Mouse (Mus musculus) G1E (cell line): Measurements from ENCODE around the gene Ccdc38. TPM values are rescaled to one million over a fixed set of nuclear protein-coding genes. Genes with fewer than 3 reads are reported as not detected.

Experiments used
- ATAC-seq: 2 replicates; pipeline ENCODE4 v1.8.0; 2016; ENCODE audit warnings: mild to moderate bottlenecking; ENCODE audit not compliant: insufficient number of reproducible peaks, poor library complexity, low FRiP score, severe bottlenecking; ENCODE audit errors: extremely low read depth
- DNase-seq: peaks from one replicate; pipeline ENCODE4 v3.0.0; 2012; ENCODE audit warnings: low spot score
- H3K27me3 ChIP-seq: 2 replicates; pipeline ENCODE4 v1.6.1; 2012; ENCODE audit warnings: mild to moderate bottlenecking, low read length, inconsistent platforms; ENCODE audit not compliant: insufficient read depth
- H3K36me3 ChIP-seq: replicated peaks from 2 replicates; pipeline ENCODE3; 2012; ENCODE audit warnings: mild to moderate bottlenecking, inconsistent platforms
- H3K4me1 ChIP-seq: 2 replicates; pipeline ENCODE4 v1.6.1; 2012; ENCODE audit warnings: low read depth, low read length, inconsistent platforms, mixed read lengths; ENCODE audit not compliant: insufficient read depth
- H3K4me3 ChIP-seq: 2 replicates; pipeline ENCODE4 v1.5.1; 2012; ENCODE audit warnings: low read depth, mild to moderate bottlenecking, inconsistent platforms, low read length, moderate library complexity, mixed read lengths
- H3K9me3 ChIP-seq: replicated peaks from 2 replicates; pipeline ENCODE4 v1.6.1; 2012; ENCODE audit warnings: inconsistent platforms
- CTCF ChIP-seq: IDR thresholded peaks from 2 replicates; pipeline ENCODE4 v1.5.1; 2012; ENCODE audit warnings: low read depth, low read length, inconsistent platforms, mixed read lengths
- GATA1 ChIP-seq: IDR thresholded peaks from 2 replicates; pipeline ENCODE4 v1.6.1; 2012; ENCODE audit warnings: borderline replicate concordance, low read length, inconsistent platforms, mixed read lengths
- GATA2 ChIP-seq: IDR thresholded peaks from 2 replicates; pipeline ENCODE4 v1.6.1; 2012; ENCODE audit warnings: low read depth, low read length, inconsistent platforms, borderline replicate concordance
- POLR2AphosphoS5 ChIP-seq: IDR thresholded peaks from 2 replicates; pipeline ENCODE4 v1.6.1; 2012; ENCODE audit warnings: low read depth, low read length, inconsistent platforms; ENCODE audit not compliant: insufficient replicate concordance
- TAL1 ChIP-seq: conservative IDR thresholded peaks from 2 replicates; pipeline ENCODE4 v1.6.1; 2012; ENCODE audit warnings: low read depth, low read length, inconsistent platforms, mixed read lengths
- polyA plus RNA-seq: library from polyadenylated mRNA; stranded (reverse); fragments of >175 nt; gene quantifications from 2 replicates; pipeline ENCODE4 v1.2.3, GENCODE M21; 2012
- total RNA-seq, 2 experiments: library from RNA; stranded (forward) in 1 of 2; stranded (reverse) in 1 of 2; fragments of 200-1000 nt in 1 of 2; fragments of >200 nt in 1 of 2; fragmentation: Nextera tagmentation in 1 of 2; gene quantifications; 2 replicates each; pipeline ENCODE4 v1.2.3; 2014 to 2017

Gene Ccdc38
- total and polyA plus RNA-seq, 3 experiments: 0.11 TPM; not detected in 2

DNA sequence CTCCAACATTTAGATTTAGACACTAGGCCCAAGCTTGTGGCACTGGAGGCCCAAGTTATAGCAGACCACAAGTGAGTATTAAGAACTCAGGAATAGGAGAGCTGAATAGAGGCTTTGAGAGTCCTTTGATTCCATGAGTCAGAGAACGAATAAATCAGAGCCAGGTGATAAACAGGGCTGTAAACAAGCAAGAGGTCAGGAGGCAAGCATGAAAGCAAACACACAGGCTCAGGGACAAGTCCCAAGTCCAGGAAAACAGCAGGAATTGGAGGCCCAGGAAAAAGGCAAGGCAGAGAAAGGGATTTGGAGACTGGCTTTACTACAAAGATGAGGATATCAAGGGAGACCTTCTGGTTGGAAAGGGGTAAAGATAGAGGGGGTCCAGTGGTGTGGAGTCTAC is 15.1 kb upstream of the Ccdc38 start:
- no peaks in the 10 kb centered on the region; the same call in 1 of the 2 replicates for H3K9me3 ChIP-seq
- H3K27me3 ChIP-seq: peaks cover 13% of the 10 kb centered on the region
- H3K36me3 ChIP-seq: no peaks in the 10 kb centered on the region
- no peak overlapping the region for H3K4me3 ChIP-seq
- H3K4me1 ChIP-seq: no peaks in the 10 kb centered on the region
- ATAC-seq (no peak), DNase-seq (no peak)
- TF ChIP-seq CTCF: no peak
- no peak for TF ChIP-seq TAL1
- no peak for TF ChIP-seq POLR2AphosphoS5
- no peak for TF ChIP-seq GATA1
- TF ChIP-seq GATA2: no peak

DNA sequence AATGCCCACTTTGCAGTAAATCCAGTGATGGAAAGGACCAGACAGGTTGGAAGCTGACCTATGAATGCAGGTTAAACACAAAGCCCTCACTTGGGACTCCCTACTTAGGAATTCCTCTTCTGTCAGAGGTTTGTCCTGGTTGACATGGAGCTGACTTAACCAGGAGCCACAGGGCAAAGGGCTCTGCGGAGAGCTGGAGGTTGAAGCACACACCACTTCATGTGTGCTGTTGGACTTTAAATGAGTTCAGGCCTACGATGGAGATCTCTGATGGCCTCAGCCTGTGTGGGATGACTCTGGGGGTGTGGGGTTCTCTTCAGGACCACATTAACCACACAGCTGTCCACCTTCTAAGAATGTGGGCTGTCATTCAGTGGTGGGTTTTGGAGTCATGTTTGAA is 2.1 kb upstream of the Ccdc38 start:
- H3K27me3 ChIP-seq: peaks cover 19% of the 10 kb centered on the region
- no peak for TF ChIP-seq GATA1
- TF ChIP-seq POLR2AphosphoS5: no peak
- TF ChIP-seq TAL1: no peak
- TF ChIP-seq CTCF: no peak
- TF ChIP-seq GATA2: no peak
- no peak for DNase-seq
- no peaks in the 10 kb centered on the region for H3K9me3 ChIP-seq
- H3K4me1 ChIP-seq: peaks cover 6% of the 10 kb centered on the region; the same call in 1 of the 2 replicates
- no peaks in the 10 kb centered on the region for H3K36me3 ChIP-seq
- ATAC-seq: no peak
- H3K4me3 ChIP-seq: no peak overlapping the region

DNA sequence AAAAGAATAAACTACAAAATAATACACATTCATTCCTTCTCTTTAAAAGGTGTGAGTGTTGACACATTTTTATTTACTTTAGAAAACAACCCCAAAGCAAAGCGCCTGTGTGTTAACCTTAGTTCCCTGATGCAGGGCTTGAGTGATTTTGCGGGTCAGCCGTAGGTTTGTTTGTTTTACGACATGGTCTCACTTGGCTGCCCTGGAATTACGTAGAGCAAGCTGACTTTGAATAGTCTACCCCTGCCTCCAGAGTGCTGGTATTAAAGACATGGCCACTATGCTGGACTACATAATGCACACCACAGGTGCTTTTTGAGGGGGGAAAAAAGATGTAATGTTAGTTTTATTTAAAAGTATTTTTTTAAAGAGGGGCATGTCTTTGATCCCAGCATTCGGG is 1.6 kb upstream of the Ccdc38 start:
- ATAC-seq (no peak), DNase-seq (no peak)
- peaks cover 19% of the 10 kb centered on the region for H3K27me3 ChIP-seq
- no peaks in the 10 kb centered on the region for H3K9me3 ChIP-seq
- TF ChIP-seq CTCF: no peak
- TF ChIP-seq TAL1: no peak
- no peak for TF ChIP-seq GATA1
- TF ChIP-seq POLR2AphosphoS5: no peak
- H3K4me1 ChIP-seq: peaks cover 6% of the 10 kb centered on the region; the same call in 1 of the 2 replicates
- H3K36me3 ChIP-seq: no peaks in the 10 kb centered on the region
- H3K4me3 ChIP-seq: no peak overlapping the region

DNA sequence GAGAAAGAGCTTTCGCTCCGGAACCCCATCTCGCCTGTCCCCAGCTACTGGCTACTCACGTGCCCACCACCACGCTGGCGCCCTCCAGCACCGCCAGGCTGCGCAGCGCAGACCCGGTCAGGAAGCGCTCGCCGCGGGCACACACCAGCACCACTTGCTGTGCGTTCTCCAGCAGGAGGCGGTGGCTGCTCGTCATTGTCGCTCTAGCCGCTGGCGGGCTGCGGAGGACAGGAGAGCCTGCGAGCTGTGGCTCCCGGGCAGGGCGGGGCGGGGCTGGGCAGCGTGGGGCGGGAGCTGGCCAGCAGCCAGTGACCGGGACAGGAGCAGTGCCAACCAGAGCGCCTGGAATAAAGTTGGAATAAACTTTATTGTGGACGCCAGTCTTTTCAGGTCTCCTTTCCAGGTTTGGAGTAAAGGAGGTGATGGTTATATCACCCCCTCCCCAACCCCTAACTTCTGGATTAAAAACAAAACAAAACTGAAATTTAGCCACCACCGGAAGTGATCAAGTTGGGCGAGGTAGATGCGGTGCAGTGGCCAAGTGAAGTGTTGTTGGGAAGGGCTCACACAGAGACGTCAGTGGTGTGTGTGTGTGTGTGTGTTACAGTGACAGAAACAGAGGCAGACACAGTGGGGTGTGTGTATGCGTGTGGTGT is 529 bp upstream of the Ccdc38 start, which contains the start of gene Amdhd1:
TSS of gene Amdhd1 (minus strand) at position 259 of the 656 bp plus-strand sequence.
- H3K9me3 ChIP-seq: no peaks in the 10 kb centered on the region
- no peaks in the 10 kb centered on the region for H3K36me3 ChIP-seq
- H3K4me1 ChIP-seq: peaks cover 5% of the 10 kb centered on the region
- ATAC-seq (no peak), DNase-seq (no peak)
- H3K4me3 ChIP-seq: no peak within 1 kb of the TSS; the same call in 1 of the 2 replicates
- H3K27me3 ChIP-seq: peaks cover 14% of the 10 kb centered on the region
- no peak for TF ChIP-seq POLR2AphosphoS5

DNA sequence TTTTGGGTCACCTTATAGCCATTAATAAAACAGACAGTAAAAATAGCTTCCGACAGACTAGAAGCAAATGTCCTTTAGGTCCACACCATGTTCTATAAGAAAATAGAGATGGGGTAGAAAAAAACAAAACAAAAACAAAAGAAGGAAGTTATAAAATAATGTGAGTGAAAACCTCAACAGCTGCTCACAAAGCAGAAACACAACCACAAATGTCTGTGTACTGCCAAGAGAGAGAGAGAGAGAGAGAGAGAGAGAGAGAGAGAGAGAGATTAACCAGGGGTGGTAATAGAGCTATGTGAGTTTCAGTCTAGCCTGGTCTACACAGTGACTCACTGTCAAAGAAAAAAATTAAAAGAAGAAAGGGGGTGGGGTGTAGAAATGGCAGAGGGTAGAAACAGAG is 1.2 kb downstream of the Ccdc38 start:
- DNase-seq (no peak), ATAC-seq (no peak)
- Histone ChIP-seq H3K9me3 (no peaks in the 10 kb centered on the region), H3K27me3 (peaks cover 8% of the 10 kb centered on the region), H3K4me1 (peaks cover 5% of the 10 kb centered on the region), H3K36me3 (no peaks in the 10 kb centered on the region), H3K4me3 (no peak overlapping the region)
- TF ChIP-seq CTCF: no peak
- TF ChIP-seq GATA1: no peak
- TF ChIP-seq TAL1: no peak
- no peak for TF ChIP-seq GATA2
- no peak for TF ChIP-seq POLR2AphosphoS5

DNA sequence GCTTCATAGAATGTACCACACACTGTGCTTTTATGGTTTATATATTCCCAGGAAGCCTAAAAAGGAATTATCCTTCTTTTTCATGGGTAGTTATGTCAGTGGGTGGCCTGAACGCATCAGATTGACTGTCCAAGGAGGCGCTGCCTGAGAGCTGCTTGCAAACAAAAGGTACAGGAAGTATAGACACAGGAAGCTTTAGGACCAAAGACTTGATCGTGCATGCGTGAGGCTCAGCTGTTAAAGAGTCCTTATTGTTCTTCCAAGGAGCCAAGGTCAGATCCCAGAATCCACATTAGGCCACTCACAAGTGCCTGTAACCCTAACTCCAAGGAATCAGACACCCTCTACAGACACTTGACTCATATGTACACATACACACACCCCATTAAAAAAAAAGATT is 1.9 kb downstream of the Ccdc38 start:
- no peaks in the 10 kb centered on the region for H3K36me3 ChIP-seq
- no peaks in the 10 kb centered on the region for H3K9me3 ChIP-seq
- TF ChIP-seq GATA2 (no peak), GATA1 (no peak), TAL1 (no peak), CTCF (no peak), POLR2AphosphoS5 (no peak)
- ATAC-seq: no peak
- peaks cover 8% of the 10 kb centered on the region for H3K27me3 ChIP-seq
- DNase-seq: no peak
- no peak overlapping the region for H3K4me3 ChIP-seq
- H3K4me1 ChIP-seq: peaks cover 5% of the 10 kb centered on the region

DNA sequence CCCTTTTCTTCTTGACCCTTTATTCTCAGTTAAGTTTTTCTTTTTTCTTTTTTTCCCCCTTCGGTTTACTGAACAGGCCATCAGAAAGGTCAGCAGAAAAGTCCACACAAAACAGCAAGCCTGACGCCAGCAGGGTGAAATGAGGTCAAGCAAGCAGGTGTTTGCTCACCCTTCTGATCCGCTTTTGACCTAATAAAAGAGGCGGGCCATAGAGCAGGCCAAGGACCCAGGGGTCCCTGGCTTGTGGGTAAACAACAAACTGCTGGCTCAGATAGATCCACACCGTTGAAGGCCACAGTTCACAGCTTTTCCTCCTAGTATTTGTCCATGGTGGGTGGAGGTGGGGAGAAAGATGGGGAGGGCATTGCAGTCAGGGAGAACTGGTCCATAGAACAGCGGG is 2.7 kb downstream of the Ccdc38 start:
- ATAC-seq (no peak), DNase-seq (no peak)
- no peak for TF ChIP-seq TAL1
- no peak for TF ChIP-seq GATA2
- Histone ChIP-seq H3K9me3 (no peaks in the 10 kb centered on the region), H3K4me1 (peaks cover 5% of the 10 kb centered on the region), H3K27me3 (peaks cover 12% of the 10 kb centered on the region), H3K4me3 (no peak overlapping the region), H3K36me3 (no peaks in the 10 kb centered on the region)
